Mouse (Mus musculus) neural tube, embryonic 15.5 days (tissue): ENCODE data around the gene Map10. TPM values are rescaled to one million over a fixed set of nuclear protein-coding genes. Genes with fewer than 3 reads are reported as not detected.

ENCODE experiments used
- ATAC-seq: fragments of 200-750 bp; cut with Nextera tagmentation; 2 replicates; pipeline ENCODE4 v1.8.0; 2017; ENCODE audit warnings: mild to moderate bottlenecking, moderate TSS enrichment, moderate library complexity; ENCODE audit not compliant: low FRiP score
- H3K27ac ChIP-seq: fragments of 300-500 bp; sonication (generic); replicated peaks from 2 replicates; pipeline ENCODE4 v1.5.1; 2015; ENCODE audit warnings: mild to moderate bottlenecking, inconsistent platforms
- H3K27me3 ChIP-seq: fragments of 300-500 bp; sonication (generic); replicated peaks from 2 replicates; pipeline ENCODE4 v1.6.1; 2015; ENCODE audit warnings: inconsistent platforms
- H3K36me3 ChIP-seq: fragments of 300-500 bp; sonication (generic); 2 replicates; pipeline ENCODE4 v1.6.1; 2015; ENCODE audit warnings: inconsistent platforms
- H3K4me1 ChIP-seq: fragments of 300-500 bp; sonication (generic); 2 replicates; pipeline ENCODE4 v1.6.1; 2015; ENCODE audit warnings: inconsistent platforms
- H3K4me2 ChIP-seq: fragments of 300-500 bp; sonication (generic); 2 replicates; pipeline ENCODE4 v1.6.1; 2015; ENCODE audit warnings: inconsistent platforms, mild to moderate bottlenecking, moderate library complexity
- H3K4me3 ChIP-seq: fragments of 300-500 bp; sonication (generic); replicated peaks from 2 replicates; pipeline ENCODE4 v1.5.1; 2015; ENCODE audit warnings: mild to moderate bottlenecking, inconsistent platforms
- H3K9ac ChIP-seq: fragments of 300-500 bp; sonication (generic); replicated peaks from 2 replicates; pipeline ENCODE4 v1.6.1; 2015; ENCODE audit warnings: mild to moderate bottlenecking, inconsistent platforms
- H3K9me3 ChIP-seq: fragments of 300-500 bp; sonication (generic); replicated peaks from 2 replicates; pipeline ENCODE4 v1.6.1; 2016; ENCODE audit warnings: inconsistent platforms
- WGBS: fragments of 180-500 bp; shearing (Covaris S2); methylation state at CpG from one replicate; pipeline ENCODE4 v1.1.7; 2015; ENCODE audit warnings: mixed read lengths; 5-methylcytosine and 5-hydroxymethylcytosine counted together
- polyA plus RNA-seq: library from polyadenylated mRNA; unstranded; fragments of >200 nt; fragmentation: Nextera tagmentation; extraction: Ambion mirVana; gene quantifications from 2 replicates; pipeline ENCODE4 v1.2.1, GENCODE M21; 2015

Gene Map10
- polyA plus RNA-seq, 1 experiment from 2014 or later = 6.5 TPM

DNA sequence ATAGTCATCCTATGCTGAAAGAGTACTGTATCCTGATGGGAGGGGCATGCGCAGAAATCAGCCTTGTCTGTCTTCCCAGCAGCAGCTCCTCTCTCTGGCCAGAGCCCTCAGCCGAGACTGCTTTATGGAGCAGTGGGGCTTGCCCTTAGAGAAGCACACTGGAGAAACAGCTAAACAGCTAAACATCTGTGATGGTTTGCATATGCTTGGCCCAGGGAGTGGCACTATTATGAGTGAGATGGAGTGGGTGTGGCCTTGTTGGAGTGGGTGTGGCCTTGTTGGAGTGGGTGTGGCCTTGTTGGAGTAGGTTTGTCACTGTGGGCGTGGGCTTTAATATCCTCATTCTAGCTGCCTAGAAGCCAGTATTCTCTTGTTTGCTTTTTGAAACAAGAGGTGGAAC is 23.6 kb downstream of the Map10 start:
- Histone ChIP-seq H3K27ac (no peak overlapping the region), H3K9ac (no peak overlapping the region), H3K4me2 (no peak overlapping the region), H3K27me3 (no peaks in the 10 kb centered on the region), H3K4me3 (no peak overlapping the region), H3K36me3 (no peaks in the 10 kb centered on the region), H3K4me1 (peaks cover 10% of the 10 kb centered on the region; the same call in 1 of the 2 replicates), H3K9me3 (no peaks in the 10 kb centered on the region)
- 82% methylated on average over 3 of the region's 3 CpGs for WGBS
- no peak for ATAC-seq

DNA sequence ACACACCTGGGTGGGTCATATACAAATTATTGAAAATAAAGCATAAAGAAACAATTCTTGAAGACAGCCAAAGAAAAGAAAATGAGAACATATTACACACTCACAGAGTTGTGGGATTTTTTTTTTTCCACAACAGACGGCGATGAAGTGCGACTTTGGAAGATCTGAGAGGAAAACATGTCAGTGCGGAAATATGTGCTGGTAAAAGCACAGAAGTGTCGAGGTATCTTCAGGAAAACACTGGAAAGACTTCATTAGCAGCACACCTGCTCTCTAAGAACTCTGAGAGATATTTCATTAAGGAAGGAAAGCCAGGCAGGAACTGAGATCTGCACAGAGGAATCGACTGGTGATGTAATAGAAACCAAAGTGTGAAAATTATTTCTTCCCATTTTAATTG is 26.3 kb downstream of the Map10 start:
- Histone ChIP-seq H3K36me3 (no peaks in the 10 kb centered on the region), H3K27ac (no peak overlapping the region), H3K9ac (no peak overlapping the region), H3K27me3 (no peaks in the 10 kb centered on the region), H3K9me3 (no peaks in the 10 kb centered on the region), H3K4me2 (no peak overlapping the region), H3K4me3 (no peak overlapping the region), H3K4me1 (peaks cover 7% of the 10 kb centered on the region; the same call in 1 of the 2 replicates)
- WGBS = 90% methylated on average over 6 of the region's 6 CpGs
- ATAC-seq = no peak

DNA sequence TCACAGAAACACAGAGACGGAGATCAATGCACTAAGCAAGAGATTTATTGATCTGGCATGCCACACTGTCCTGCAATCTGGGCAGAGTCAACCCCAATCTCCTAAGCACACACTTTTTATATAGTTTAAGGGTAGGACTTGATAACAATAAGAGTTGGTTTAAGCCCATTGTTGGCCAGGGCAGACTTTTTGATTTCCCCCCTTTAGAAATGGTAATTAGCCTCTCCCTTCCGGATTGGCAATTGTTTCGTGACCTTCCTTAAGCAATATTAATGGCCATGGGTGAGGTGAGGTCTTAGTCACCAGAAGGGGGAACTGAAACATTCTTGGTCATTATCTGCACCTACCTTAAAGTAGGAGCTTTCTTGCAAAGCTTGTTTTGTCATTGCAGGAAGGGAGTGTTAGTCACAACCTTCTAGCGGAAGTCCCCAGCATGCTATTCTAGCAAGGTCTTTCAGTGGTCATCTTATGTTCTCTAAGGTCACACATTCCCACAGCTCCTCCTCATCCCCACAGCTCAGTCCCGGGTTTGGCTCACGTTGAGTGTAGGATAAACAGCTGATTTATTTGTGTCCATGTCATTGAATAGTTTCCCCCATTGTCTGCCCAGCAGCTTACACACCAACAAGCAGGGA is 29.9 kb downstream of the Map10 start:
- Histone ChIP-seq H3K36me3 (no peaks in the 10 kb centered on the region), H3K4me2 (no peak overlapping the region), H3K27me3 (no peaks in the 10 kb centered on the region), H3K4me1 (peaks cover 7% of the 10 kb centered on the region; the same call in 1 of the 2 replicates), H3K9me3 (no peaks in the 10 kb centered on the region), H3K9ac (no peak overlapping the region), H3K4me3 (no peak overlapping the region), H3K27ac (no peak overlapping the region)
- ATAC-seq = no peak
- 53% methylated on average over 6 of the region's 6 CpGs for WGBS

DNA sequence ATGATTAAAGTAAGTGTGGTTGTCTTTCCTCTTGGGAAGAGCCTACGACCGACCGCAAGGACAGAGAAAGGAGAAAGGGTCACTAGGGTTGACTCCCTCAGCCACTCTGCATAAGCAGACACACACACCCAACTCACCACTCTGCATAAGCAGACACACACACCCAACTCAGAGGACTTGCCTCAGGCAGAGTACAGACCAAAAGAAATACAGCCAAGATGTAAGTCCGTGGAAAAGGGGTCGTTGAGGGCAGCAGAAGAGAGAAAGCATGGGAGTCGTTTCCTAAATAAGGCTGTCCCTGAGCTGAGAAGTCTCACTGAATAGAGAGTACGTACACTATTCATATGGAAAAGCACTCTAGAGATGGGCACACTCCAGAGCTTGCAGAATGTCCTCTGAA is 30.8 kb downstream of the Map10 start:
- Histone ChIP-seq H3K36me3 (no peaks in the 10 kb centered on the region), H3K9me3 (no peaks in the 10 kb centered on the region), H3K9ac (no peak overlapping the region), H3K27me3 (no peaks in the 10 kb centered on the region), H3K4me1 (peaks cover 7% of the 10 kb centered on the region; the same call in 1 of the 2 replicates), H3K27ac (no peak overlapping the region), H3K4me3 (no peak overlapping the region), H3K4me2 (no peak overlapping the region)
- ATAC-seq = no peak
- WGBS = 74% methylated on average over 7 of the region's 7 CpGs

DNA sequence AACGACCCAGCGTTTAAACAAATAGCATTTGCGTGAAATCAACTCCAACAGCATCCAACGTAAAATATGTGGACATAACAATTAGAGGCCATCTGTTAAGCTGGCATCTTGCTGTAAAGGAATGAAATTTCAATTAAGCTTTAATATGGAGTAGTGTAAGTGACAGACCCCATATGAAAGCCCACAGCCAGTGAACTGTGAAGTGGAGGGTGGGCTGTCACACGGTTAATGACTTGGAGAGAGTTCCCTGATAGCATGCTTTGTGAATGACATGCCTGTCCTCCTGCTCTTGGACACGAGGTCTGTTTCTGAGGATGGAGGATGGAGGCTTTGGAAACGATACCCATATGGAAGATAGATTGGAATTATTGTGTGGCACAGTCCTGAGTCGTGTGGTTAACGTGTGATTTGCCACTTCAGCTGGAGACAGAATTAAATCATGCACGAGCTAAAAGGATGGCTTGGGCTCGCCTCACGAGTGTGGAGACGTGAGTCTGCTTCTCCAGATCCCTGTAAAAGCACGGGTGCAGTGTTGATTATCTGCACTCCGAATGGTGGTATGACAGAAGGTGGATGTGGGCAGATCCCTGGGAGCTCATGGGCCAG is 33.4 kb downstream of the Map10 start:
- no peaks in the 10 kb centered on the region for H3K9me3 ChIP-seq
- H3K4me2 ChIP-seq = no peak overlapping the region
- H3K27ac ChIP-seq = 0 out of 2 replicates have a peak overlapping the region, but pooled peaks have one; percentile 0
- no peak overlapping the region for H3K9ac ChIP-seq
- no peaks in the 10 kb centered on the region for H3K36me3 ChIP-seq
- ATAC-seq = peak; percentile 66; the same call in 1 of the 2 replicates
- H3K4me1 ChIP-seq = peaks cover 7% of the 10 kb centered on the region; the same call in 1 of the 2 replicates
- H3K27me3 ChIP-seq = no peaks in the 10 kb centered on the region
- H3K4me3 ChIP-seq = no peak overlapping the region
- 33% methylated on average over 15 of the region's 15 CpGs for whole genome bisulfite sequencing

DNA sequence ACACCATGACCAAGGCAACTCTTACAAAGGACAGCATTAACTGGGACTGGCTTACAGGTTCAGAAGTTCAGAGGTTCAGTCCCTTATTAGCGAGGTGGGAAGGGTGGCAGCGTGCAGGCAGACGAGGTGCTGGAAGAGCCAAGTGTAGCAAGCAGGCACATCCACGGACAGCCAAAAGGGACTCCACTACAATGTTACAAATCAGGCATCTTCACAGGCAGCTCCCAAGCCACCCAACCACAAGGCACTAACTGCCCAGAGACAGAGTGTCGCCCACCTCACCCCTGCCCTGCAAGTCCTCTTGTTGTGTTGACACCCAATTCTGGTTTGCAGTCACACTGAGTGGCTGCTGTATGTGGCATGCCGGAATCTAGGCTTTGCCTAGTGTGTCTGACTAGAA is 34.8 kb downstream of the Map10 start:
- Histone ChIP-seq H3K9me3 (no peaks in the 10 kb centered on the region), H3K36me3 (no peaks in the 10 kb centered on the region), H3K27ac (no peak overlapping the region), H3K27me3 (no peaks in the 10 kb centered on the region), H3K4me1 (peaks cover 7% of the 10 kb centered on the region; the same call in 1 of the 2 replicates), H3K4me3 (no peak overlapping the region), H3K9ac (no peak overlapping the region), H3K4me2 (no peak overlapping the region)
- WGBS = 91% methylated on average over 6 of the region's 6 CpGs
- no peak for ATAC-seq

DNA sequence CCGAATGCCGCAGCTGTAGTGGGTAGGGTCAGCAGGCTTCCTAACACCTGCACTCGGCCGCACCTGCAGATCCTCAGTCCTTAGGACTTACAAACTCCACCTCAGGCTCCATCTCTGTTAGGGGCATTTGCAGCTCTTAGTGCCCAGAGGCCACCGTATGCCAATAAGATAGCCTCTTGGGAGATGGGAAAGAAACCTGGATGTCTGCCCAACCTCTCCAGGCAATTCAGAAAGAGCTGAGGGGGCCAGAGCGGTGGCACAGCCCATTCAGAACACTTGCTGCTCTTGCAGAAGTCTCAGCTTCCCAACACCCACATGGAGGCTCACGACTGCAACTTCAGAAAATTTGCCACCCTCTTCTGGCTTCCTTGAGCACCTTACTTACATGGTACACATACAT is 36.2 kb downstream of the Map10 start:
- ATAC-seq = no peak
- 71% methylated on average over 7 of the region's 7 CpGs for WGBS

DNA sequence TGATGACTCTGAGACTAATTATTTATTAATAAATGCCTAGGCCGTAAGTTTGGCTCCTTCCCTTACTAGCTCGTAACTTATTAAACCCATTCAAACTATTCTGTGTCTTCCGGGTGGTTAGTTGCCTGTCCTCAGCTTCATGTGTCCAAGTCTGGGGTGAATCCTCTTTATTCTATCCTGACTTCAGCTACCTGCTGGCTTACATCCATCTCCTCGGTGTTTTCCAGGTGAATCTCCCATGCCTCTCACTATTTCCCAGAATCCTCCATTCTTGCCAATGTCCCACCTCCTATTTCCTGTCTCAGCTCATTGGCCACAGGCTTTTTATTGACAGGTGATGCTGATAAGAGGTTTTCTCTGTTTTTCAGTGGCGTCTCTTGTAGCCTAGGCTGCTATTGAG is 39.6 kb downstream of the Map10 start:
- 93% methylated on average over 5 of the region's 5 CpGs for WGBS
- H3K4me2 ChIP-seq = no peak overlapping the region
- ATAC-seq = no peak
- no peak overlapping the region for H3K4me3 ChIP-seq
- H3K27ac ChIP-seq = no peak overlapping the region
- no peaks in the 10 kb centered on the region for H3K36me3 ChIP-seq
- H3K27me3 ChIP-seq = no peaks in the 10 kb centered on the region
- H3K4me1 ChIP-seq = no peaks in the 10 kb centered on the region
- no peaks in the 10 kb centered on the region for H3K9me3 ChIP-seq
- no peak overlapping the region for H3K9ac ChIP-seq

More for the DNA sequence above, 36.2 kb downstream of the Map10 start:
- H3K9me3 ChIP-seq = no peaks in the 10 kb centered on the region
- no peak overlapping the region for H3K27ac ChIP-seq
- H3K27me3 ChIP-seq = no peaks in the 10 kb centered on the region
- no peak overlapping the region for H3K9ac ChIP-seq
- peaks cover 7% of the 10 kb centered on the region; the same call in 1 of the 2 replicates for H3K4me1 ChIP-seq
- H3K4me2 ChIP-seq = no peak overlapping the region
- no peak overlapping the region for H3K4me3 ChIP-seq
- no peaks in the 10 kb centered on the region for H3K36me3 ChIP-seq

DNA sequence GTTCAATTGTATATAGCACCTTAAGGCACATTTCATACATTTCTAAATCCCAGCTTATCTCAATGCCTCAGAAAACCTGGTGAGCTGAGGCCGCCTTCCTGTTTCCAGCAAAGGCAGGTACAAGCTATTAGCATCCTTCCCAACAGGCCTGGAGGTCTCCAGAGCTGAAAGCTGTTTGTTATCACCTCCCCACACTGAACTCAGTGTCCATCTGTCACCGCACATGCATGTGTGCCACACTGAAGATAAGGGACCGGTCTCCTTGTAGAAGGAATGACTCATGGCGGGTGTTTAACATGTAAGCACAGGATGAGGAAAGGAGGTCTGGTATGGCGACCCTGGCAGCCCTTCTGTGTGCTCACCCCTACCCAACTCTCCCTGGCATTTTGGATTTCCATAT is 41.9 kb downstream of the Map10 start:
- H3K27me3 ChIP-seq = no peaks in the 10 kb centered on the region
- H3K36me3 ChIP-seq = no peaks in the 10 kb centered on the region
- peaks cover 7% of the 10 kb centered on the region for H3K4me1 ChIP-seq
- no peaks in the 10 kb centered on the region for H3K9me3 ChIP-seq
- H3K9ac ChIP-seq = no peak overlapping the region
- no peak overlapping the region for H3K4me3 ChIP-seq
- H3K4me2 ChIP-seq = no peak overlapping the region
- WGBS = 86% methylated on average over 5 of the region's 5 CpGs
- H3K27ac ChIP-seq = no peak overlapping the region
- ATAC-seq = no peak

DNA sequence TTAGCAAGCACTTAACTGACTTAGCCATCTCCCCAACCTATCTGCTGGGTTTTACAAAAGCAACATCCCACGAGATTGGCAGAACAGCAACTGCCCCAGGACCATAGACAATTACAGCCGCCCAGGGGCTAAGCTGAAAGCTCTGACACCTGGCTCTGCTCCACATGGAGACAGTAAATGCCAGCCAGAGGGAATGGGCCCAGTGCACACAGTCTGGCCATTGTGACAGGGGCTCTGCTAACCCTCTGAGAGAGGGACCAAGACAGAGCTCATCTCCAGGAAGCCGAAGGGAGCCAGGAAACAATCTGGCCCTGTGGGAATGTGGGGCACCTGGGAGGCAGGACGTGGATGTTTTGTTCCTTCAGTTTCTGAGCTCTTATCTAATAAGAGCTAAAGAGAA is 46.6 kb downstream of the Map10 start:
- Histone ChIP-seq H3K36me3 (no peaks in the 10 kb centered on the region), H3K9ac (no peak overlapping the region), H3K4me1 (peaks cover 16% of the 10 kb centered on the region), H3K27ac (peak overlapping the region; percentile 25; the same call in 1 of the 2 replicates), H3K4me2 (no peak overlapping the region), H3K4me3 (no peak overlapping the region), H3K27me3 (no peaks in the 10 kb centered on the region), H3K9me3 (no peaks in the 10 kb centered on the region)
- ATAC-seq = 0 out of 2 replicates have a peak, but pooled peaks have one; percentile 55
- WGBS = 19% methylated on average over 4 of the region's 4 CpGs

DNA sequence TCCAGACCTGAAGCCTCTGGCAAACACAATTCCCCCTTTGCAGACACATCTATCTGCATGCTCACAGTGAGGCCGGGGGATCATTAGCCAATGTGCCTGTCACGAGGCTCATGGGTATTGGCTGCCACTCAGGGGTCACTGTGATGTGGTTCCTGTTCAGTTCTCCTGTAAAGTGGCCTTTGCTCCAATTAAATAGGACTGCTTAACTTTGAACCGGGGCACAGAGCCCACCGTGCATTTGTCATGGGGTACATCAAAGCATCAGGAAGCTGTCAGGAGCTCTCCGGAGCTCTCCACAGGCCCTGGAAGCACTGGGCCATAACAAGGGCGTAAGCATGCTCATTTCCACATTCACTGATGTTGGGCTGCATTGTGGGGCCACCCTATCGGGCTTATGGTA is 47.0 kb downstream of the Map10 start:
- Histone ChIP-seq H3K4me1 (peaks cover 16% of the 10 kb centered on the region), H3K4me2 (no peak overlapping the region), H3K4me3 (no peak overlapping the region), H3K36me3 (no peaks in the 10 kb centered on the region), H3K9ac (no peak overlapping the region), H3K27ac (peak overlapping the region; percentile 25; the same call in 1 of the 2 replicates), H3K9me3 (no peaks in the 10 kb centered on the region), H3K27me3 (no peaks in the 10 kb centered on the region)
- ATAC-seq = no peak
- 17% methylated on average over 7 of the region's 7 CpGs for WGBS

DNA sequence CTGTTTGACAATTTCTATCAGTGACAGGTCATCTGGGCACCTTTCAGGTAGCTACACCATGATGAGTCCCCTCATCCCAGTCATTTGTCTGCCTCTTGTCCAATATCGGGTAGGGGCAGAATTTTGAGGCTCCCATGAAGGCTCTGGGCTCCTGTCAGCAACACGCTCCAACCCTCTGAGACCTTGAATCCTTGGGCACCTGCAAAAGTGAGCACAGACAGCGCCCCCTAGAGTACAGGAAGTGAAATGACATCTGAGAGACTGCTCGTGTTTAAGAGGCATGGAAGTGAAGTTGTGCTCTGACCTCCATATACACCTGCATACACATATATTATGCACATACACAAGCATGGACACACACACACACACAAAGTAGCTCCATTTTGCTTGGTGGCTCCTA is 49.3 kb downstream of the Map10 start:
- no peak for ATAC-seq
- no peak overlapping the region for H3K27ac ChIP-seq
- H3K9ac ChIP-seq = no peak overlapping the region
- no peaks in the 10 kb centered on the region for H3K9me3 ChIP-seq
- H3K4me2 ChIP-seq = no peak overlapping the region
- no peaks in the 10 kb centered on the region for H3K27me3 ChIP-seq
- H3K4me1 ChIP-seq = peaks cover 23% of the 10 kb centered on the region
- 68% methylated on average over 4 of the region's 4 CpGs for WGBS
- H3K36me3 ChIP-seq = no peaks in the 10 kb centered on the region
- no peak overlapping the region for H3K4me3 ChIP-seq
